Comparison of ENCODE assay signal across 8 mouse cellular contexts in the genomic region with DNA sequence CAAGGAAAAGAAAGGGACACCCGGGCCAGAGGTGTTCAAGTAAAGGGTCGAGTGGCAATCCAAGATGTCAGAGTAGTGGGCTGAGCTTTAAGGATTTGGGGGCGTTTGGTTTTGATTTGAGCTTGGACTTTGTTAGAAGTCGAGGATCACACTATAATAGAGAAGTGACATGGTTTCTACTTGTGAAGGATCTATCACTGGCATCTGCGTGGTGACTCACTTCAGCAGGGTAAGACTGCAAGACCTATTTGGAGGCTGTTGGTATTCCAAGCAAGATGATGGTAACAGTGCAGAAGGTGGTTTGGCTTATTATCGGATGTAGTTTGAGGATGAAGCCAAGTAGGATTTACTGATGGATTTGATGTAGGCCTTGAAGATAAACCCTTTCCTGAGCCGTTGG. TPM values are rescaled to one million over a fixed set of nuclear protein-coding genes. Genes with fewer than 3 reads are reported as not detected.
DNase-seq lines count a peak whose midpoint lies in the region; ATAC-seq lines count a peak whose summit lies in the region.

No protein-coding gene starts in this region.

- H3K4me1 ChIP-seq in heart, embryonic 11.5 days (ENCODE audit: control insufficient read depth, insufficient read depth, low read length): peaks cover 9% of the 10 kb centered on the region
- peaks cover 21% of the 10 kb centered on the region for H3K4me1 ChIP-seq in hindbrain, embryonic 12.5 days
- H3K4me1 ChIP-seq in midbrain, embryonic 14.5 days (ENCODE audit: control insufficient read depth, insufficient read depth, low read length): peaks cover 10% of the 10 kb centered on the region

- peak overlapping the region; percentile 79 for H3K4me2 ChIP-seq in heart, embryonic 11.5 days
- H3K4me2 ChIP-seq in hindbrain, embryonic 12.5 days (replicated peaks): peak overlapping the region; percentile 66
- H3K4me2 ChIP-seq in midbrain, embryonic 14.5 days (ENCODE audit: low read length): peak overlapping the region; percentile 59

- H3K9me3 ChIP-seq in heart, embryonic 11.5 days (replicated peaks; ENCODE audit: control insufficient read depth, low read length): no peaks in the 10 kb centered on the region
- no peaks in the 10 kb centered on the region for H3K9me3 ChIP-seq in hindbrain, embryonic 12.5 days (replicated peaks)
- H3K9me3 ChIP-seq in midbrain, embryonic 14.5 days (ENCODE audit: control insufficient read depth, low read length): no peaks in the 10 kb centered on the region

- peak overlapping the region; percentile 98 for H3K9ac ChIP-seq in heart, embryonic 11.5 days (ENCODE audit: low read depth, low read length)
- peak overlapping the region; percentile 86 for H3K9ac ChIP-seq in hindbrain, embryonic 12.5 days
- peak overlapping the region; percentile 93; the same call in 1 of the 2 replicates for H3K9ac ChIP-seq in midbrain, embryonic 14.5 days (replicated peaks; ENCODE audit: low read length)

- no peak overlapping the region for H3K27ac ChIP-seq in heart, embryonic 11.5 days (ENCODE audit: low read depth, low read length)
- no peak overlapping the region for H3K27ac ChIP-seq in hindbrain, embryonic 12.5 days
- no peak overlapping the region for H3K27ac ChIP-seq in midbrain, embryonic 14.5 days (replicated peaks; ENCODE audit: low read depth, low read length)

- no peaks in the 10 kb centered on the region for H3K27me3 ChIP-seq in heart, embryonic 11.5 days (ENCODE audit: control insufficient read depth, insufficient read depth, low read length)
- H3K27me3 ChIP-seq in hindbrain, embryonic 12.5 days: 0 out of 2 replicates have a peak, but pooled peaks cover 5% of the 10 kb centered on the region
- peaks cover 5% of the 10 kb centered on the region; the same call in 1 of the 2 replicates for H3K27me3 ChIP-seq in midbrain, embryonic 14.5 days (ENCODE audit: control insufficient read depth, insufficient read depth, low read length)

- peak overlapping the region; percentile 94 for H3K4me3 ChIP-seq in heart, embryonic 11.5 days (ENCODE audit: low read depth, low read length)
- H3K4me3 ChIP-seq in hindbrain, embryonic 12.5 days: peak overlapping the region; percentile 91
- H3K4me3 ChIP-seq in midbrain, embryonic 14.5 days (replicated peaks; ENCODE audit: low read depth, low read length): peak overlapping the region; percentile 93

- peaks cover 7% of the 10 kb centered on the region; the same call in 1 of the 2 replicates for H3K36me3 ChIP-seq in heart, embryonic 11.5 days (ENCODE audit: control insufficient read depth, insufficient read depth, low read length)
- peaks cover 25% of the 10 kb centered on the region for H3K36me3 ChIP-seq in hindbrain, embryonic 12.5 days
- H3K36me3 ChIP-seq in midbrain, embryonic 14.5 days (ENCODE audit: control insufficient read depth, insufficient read depth, low read length): peaks cover 25% of the 10 kb centered on the region

- no peak for DNase-seq in heart, adult 18-20 months
- DNase-seq in MN1 (ENCODE audit: low spot score): peak; percentile 25
- DNase-seq in midbrain, embryonic 14.5 days: no peak
- DNase-seq in layer of hippocampus, adult 9-11 months: no peak
- no peak for DNase-seq in thymus, postnatal 36 days

- WGBS in heart, embryonic 11.5 days (ENCODE audit: insufficient replicate concordance): 45% methylated on average over 7 of the region's 7 CpGs
- 59% methylated on average over 7 of the region's 7 CpGs for WGBS in hindbrain, embryonic 12.5 days
- 49% methylated on average over 7 of the region's 7 CpGs for WGBS in midbrain, embryonic 14.5 days

- no peak for ATAC-seq in heart, embryonic 11.5 days (replicated peaks; ENCODE audit: insufficient number of reproducible peaks, low FRiP score, low TSS enrichment)
- no peak for ATAC-seq in hindbrain, embryonic 12.5 days (ENCODE audit: low FRiP score)
- no peak for ATAC-seq in midbrain, embryonic 14.5 days (ENCODE audit: low FRiP score, low TSS enrichment)
- ATAC-seq in erythroid progenitor cell, adult 5-6 weeks (replicated peaks; ENCODE audit: low FRiP score, poor library complexity, severe bottlenecking): no peak

RNA-seq across cellular contexts. Expression of gene Mrps35, which starts 1.1 kb away (rescaled TPM):
- 128 and 135 TPM in 2 replicates for polyA plus RNA-seq in heart, embryonic 11.5 days (2014; fragmentation: Nextera tagmentation; extraction: Ambion mirVana)
- 100 to 1,000 TPM; 170 to 189 TPM for total RNA-seq in heart, adult 18-20 months (2021)
- 69.9 and 70.8 TPM in 2 replicates for polyA plus RNA-seq in hindbrain, embryonic 12.5 days (2016; fragmentation: Nextera tagmentation; extraction: Ambion mirVana)
- polyA plus RNA-seq in midbrain, embryonic 14.5 days (2014; fragmentation: Nextera tagmentation; extraction: Ambion mirVana): 72.1 and 83.0 TPM in 2 replicates
- 20.9 and 28.9 TPM in 2 replicates for total RNA-seq in erythroid progenitor cell, adult 5-6 weeks (2015; ENCODE audit: low replicate concordance)
- total RNA-seq in erythroid progenitor cell, adult 5-6 weeks (2017; ENCODE audit: low replicate concordance): 23.0 and 50.0 TPM in 2 replicates

RNA-seq across cellular contexts. Expression of gene Rep15, which starts 11.2 kb away (rescaled TPM):
- 1.1 and 1.3 TPM in 2 replicates for polyA plus RNA-seq in heart, embryonic 11.5 days (2014; fragmentation: Nextera tagmentation; extraction: Ambion mirVana)
- 1 to 10 TPM in 1 of 2 experiments, under 1 TPM in 1; 0.95 to 1.2 TPM for total RNA-seq in heart, adult 18-20 months (2021)
- polyA plus RNA-seq in hindbrain, embryonic 12.5 days (2016; fragmentation: Nextera tagmentation; extraction: Ambion mirVana): 0.50 and 0.90 TPM in 2 replicates
- polyA plus RNA-seq in midbrain, embryonic 14.5 days (2014; fragmentation: Nextera tagmentation; extraction: Ambion mirVana): 0.62 and 0.98 TPM in 2 replicates
- not detected in 2 replicates for total RNA-seq in erythroid progenitor cell, adult 5-6 weeks (2015; ENCODE audit: low replicate concordance)
- total RNA-seq in erythroid progenitor cell, adult 5-6 weeks (2017; ENCODE audit: low replicate concordance): not detected in 2 replicates

RNA-seq across cellular contexts. Expression of gene Mansc4, which starts 43.2 kb away (rescaled TPM):
- polyA plus RNA-seq in heart, embryonic 11.5 days (2014; fragmentation: Nextera tagmentation; extraction: Ambion mirVana): 0.37 and 0.59 TPM in 2 replicates
- not detected for total RNA-seq in heart, adult 18-20 months (2021)
- polyA plus RNA-seq in hindbrain, embryonic 12.5 days (2016; fragmentation: Nextera tagmentation; extraction: Ambion mirVana): 0.76 and 0.88 TPM in 2 replicates
- polyA plus RNA-seq in midbrain, embryonic 14.5 days (2014; fragmentation: Nextera tagmentation; extraction: Ambion mirVana): 0.19 and 0.66 TPM in 2 replicates
- total RNA-seq in erythroid progenitor cell, adult 5-6 weeks (2015; ENCODE audit: low replicate concordance): not detected in 2 replicates
- not detected in 2 replicates for total RNA-seq in erythroid progenitor cell, adult 5-6 weeks (2017; ENCODE audit: low replicate concordance)

RNA-seq across cellular contexts. Expression of gene Klhl42, which starts 47.5 kb away (rescaled TPM):
- 6.2 and 6.3 TPM in 2 replicates for polyA plus RNA-seq in heart, embryonic 11.5 days (2014; fragmentation: Nextera tagmentation; extraction: Ambion mirVana)
- total RNA-seq in heart, adult 18-20 months (2021): 1 to 10 TPM; 4.2 to 5.0 TPM
- 10.5 and 11.9 TPM in 2 replicates for polyA plus RNA-seq in hindbrain, embryonic 12.5 days (2016; fragmentation: Nextera tagmentation; extraction: Ambion mirVana)
- polyA plus RNA-seq in midbrain, embryonic 14.5 days (2014; fragmentation: Nextera tagmentation; extraction: Ambion mirVana): 7.3 and 8.9 TPM in 2 replicates
- total RNA-seq in erythroid progenitor cell, adult 5-6 weeks (2015; ENCODE audit: low replicate concordance): 1.8 and 2.1 TPM in 2 replicates
- 0.30 and 0.64 TPM in 2 replicates for total RNA-seq in erythroid progenitor cell, adult 5-6 weeks (2017; ENCODE audit: low replicate concordance)
